Mouse (Mus musculus) right cerebral cortex, postnatal 14 days (tissue): ENCODE results near the gene H2-Ob.

ENCODE experiments used
- DNase-seq: peaks from one replicate; pipeline ENCODE4 v3.0.0; 2022

Gene H2-Ob

GRCm38 (mm10) chr17:34238706-34239105, at the start of gene H2-Ob:
TSS of gene H2-Ob (plus strand) at chr17:34238903.
- DNase-seq = no peak

GRCm38 (mm10) chr17:34188986-34189385, 49.7 kb upstream of the H2-Ob start:
- DNase-seq = no peak

GRCm38 (mm10) chr17:34192852-34193251, 45.9 kb upstream of the H2-Ob start:
- no peak for DNase-seq

GRCm38 (mm10) chr17:34193468-34193867, 45.2 kb upstream of the H2-Ob start:
- DNase-seq = no peak

- DNase-seq = no peak
Measured at GRCm38 (mm10) chr17:34194723-34195122, 44.0 kb upstream of the H2-Ob start.

GRCm38 (mm10) chr17:34196491-34196890, 42.2 kb upstream of the H2-Ob start:
- DNase-seq = no peak

GRCm38 (mm10) chr17:34196941-34197894, 41.5 kb upstream of the H2-Ob start, which contains the start of gene Psmb8:
TSS of gene Psmb8 (plus strand) at chr17:34197721.
- DNase-seq = peak; percentile 88

- DNase-seq = no peak
Measured at GRCm38 (mm10) chr17:34197904-34198520, 40.7 kb upstream of the H2-Ob start.

- no peak for DNase-seq
Measured at GRCm38 (mm10) chr17:34198521-34198912, 40.2 kb upstream of the H2-Ob start.

- DNase-seq = no peak
Measured at GRCm38 (mm10) chr17:34199050-34199619, 39.6 kb upstream of the H2-Ob start.

- DNase-seq = no peak
Measured at GRCm38 (mm10) chr17:34200047-34200446, 38.7 kb upstream of the H2-Ob start.

GRCm38 (mm10) chr17:34200772-34201505, 37.8 kb upstream of the H2-Ob start:
- DNase-seq = no peak

GRCm38 (mm10) chr17:34201506-34202055, 37.1 kb upstream of the H2-Ob start:
- DNase-seq = no peak

GRCm38 (mm10) chr17:34202760-34203442, 35.8 kb upstream of the H2-Ob start:
- DNase-seq = no peak

GRCm38 (mm10) chr17:34203444-34203843, 35.3 kb upstream of the H2-Ob start, which contains the start of gene Tap2:
TSS of gene Tap2 (plus strand) at chr17:34203527.
- no peak for DNase-seq

- DNase-seq = peak; percentile 85
Measured at GRCm38 (mm10) chr17:34204303-34205010, 34.2 kb upstream of the H2-Ob start.

- DNase-seq = no peak
Measured at GRCm38 (mm10) chr17:34205021-34205745, 33.5 kb upstream of the H2-Ob start.

- DNase-seq = no peak
Measured at GRCm38 (mm10) chr17:34205746-34206176, 32.9 kb upstream of the H2-Ob start.

GRCm38 (mm10) chr17:34206731-34207130, 32.0 kb upstream of the H2-Ob start:
- DNase-seq = no peak

GRCm38 (mm10) chr17:34207456-34207855, 31.2 kb upstream of the H2-Ob start:
- DNase-seq = no peak
